Mouse (Mus musculus) embryonic facial prominence, embryonic 10.5 days (tissue): ENCODE data around the gene Olfr763. TPM values are rescaled to one million over a fixed set of nuclear protein-coding genes. Genes with fewer than 3 reads are reported as not detected.
"Not testable (repeated sequence)": the region's sequence is repeated elsewhere in the genome, so short reads cannot be mapped to it uniquely, and the experiment has no call there.

ENCODE experiments used
- DNase-seq: peaks from one replicate; pipeline ENCODE4 v3.0.0-alpha.2; 2017; ENCODE audit warnings: low spot score
- H3K27ac ChIP-seq: fragments of 300-500 bp; sonication (generic); replicated peaks from 2 replicates; pipeline ENCODE4 v1.5.1; 2016; ENCODE audit warnings: mild to moderate bottlenecking
- H3K27me3 ChIP-seq: fragments of 300-500 bp; sonication (generic); replicated peaks from 2 replicates; pipeline ENCODE4 v1.6.1; 2016; ENCODE audit warnings: low read depth, mild to moderate bottlenecking; ENCODE audit not compliant: poor library complexity, severe bottlenecking
- H3K36me3 ChIP-seq: fragments of 300-500 bp; sonication (generic); replicated peaks from 2 replicates; pipeline ENCODE4 v1.6.1; 2016; ENCODE audit warnings: mild to moderate bottlenecking, moderate library complexity
- H3K4me1 ChIP-seq: fragments of 300-500 bp; sonication (generic); 2 replicates; pipeline ENCODE4 v1.6.1; 2016
- H3K4me3 ChIP-seq: fragments of 300-500 bp; sonication (generic); 2 replicates; pipeline ENCODE4 v1.5.1; 2016; ENCODE audit warnings: mild to moderate bottlenecking, moderate library complexity
- H3K9me3 ChIP-seq: fragments of 300-500 bp; sonication (generic); 2 replicates; pipeline ENCODE4 v1.6.1; 2016; ENCODE audit warnings: mild to moderate bottlenecking
- WGBS: fragments of 180-500 bp; shearing (Covaris S2); methylation state at CpG from one replicate; pipeline ENCODE4 v1.1.7; 2016; 5-methylcytosine and 5-hydroxymethylcytosine counted together
- polyA plus RNA-seq: library from polyadenylated mRNA; unstranded; fragments of >200 nt; fragmentation: Nextera tagmentation; extraction: Ambion mirVana; gene quantifications from 2 replicates; pipeline ENCODE4 v1.2.1, GENCODE M21; 2016

Olfr763 gene
- polyA plus RNA-seq, 1 experiment from 2014 or later: not detected

DNA sequence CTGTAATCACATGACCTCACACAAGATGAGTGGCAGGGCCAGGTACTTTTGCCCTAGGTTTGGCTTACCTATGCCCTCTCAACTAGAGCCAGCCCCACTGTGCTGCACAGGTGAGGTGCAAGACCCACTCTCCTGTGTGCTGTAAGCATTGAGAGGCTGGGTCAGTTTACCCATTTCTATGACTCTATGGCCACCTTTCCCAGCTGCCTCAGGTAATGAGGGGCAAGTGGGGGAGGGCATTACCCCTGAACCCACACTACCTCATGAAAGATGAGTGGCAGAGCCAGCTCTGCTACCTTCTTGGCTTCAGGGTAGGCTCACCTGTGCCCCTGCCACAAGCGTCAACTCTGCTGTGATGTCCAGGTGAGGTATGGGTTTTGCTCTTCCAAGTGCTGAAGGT, 14.8 kb upstream of the Olfr763 start:
- Histone ChIP-seq H3K9me3 (no peaks in the 10 kb centered on the region), H3K4me1 (no peaks in the 10 kb centered on the region), H3K4me3 (no peak overlapping the region), H3K36me3 (no peaks in the 10 kb centered on the region), H3K27ac (no peak overlapping the region), H3K27me3 (no peaks in the 10 kb centered on the region)
- DNase-seq: no peak
- 94% methylated on average over 1 of the region's 1 CpGs for WGBS

DNA sequence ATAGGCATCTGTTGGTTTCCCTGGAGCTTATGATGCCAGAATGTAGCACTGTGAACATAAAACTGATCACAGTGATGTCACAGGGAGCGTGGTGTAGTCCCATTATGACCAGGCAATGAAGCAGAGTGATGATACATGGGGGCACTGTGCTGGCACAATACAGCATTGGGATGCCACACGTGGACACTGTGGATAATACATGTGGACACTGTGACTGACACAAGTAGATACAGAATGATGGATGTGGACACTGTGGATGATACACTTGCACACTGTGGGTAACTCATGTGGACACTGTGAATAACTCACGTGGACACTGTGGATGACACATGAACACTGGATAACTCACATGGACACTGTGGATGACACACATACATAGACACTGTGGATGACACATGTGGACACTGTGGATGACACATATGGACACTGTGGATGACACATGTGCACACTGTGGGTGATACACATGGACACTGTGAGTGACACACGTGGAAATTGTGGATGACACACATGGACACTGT, 14.0 kb upstream of the Olfr763 start:
- WGBS: 81% methylated on average over 4 of the region's 4 CpGs
- Histone ChIP-seq H3K4me1 (no peaks in the 10 kb centered on the region), H3K27me3 (no peaks in the 10 kb centered on the region), H3K4me3 (no peak overlapping the region), H3K27ac (no peak overlapping the region), H3K36me3 (no peaks in the 10 kb centered on the region), H3K9me3 (no peaks in the 10 kb centered on the region)
- no peak for DNase-seq

DNA sequence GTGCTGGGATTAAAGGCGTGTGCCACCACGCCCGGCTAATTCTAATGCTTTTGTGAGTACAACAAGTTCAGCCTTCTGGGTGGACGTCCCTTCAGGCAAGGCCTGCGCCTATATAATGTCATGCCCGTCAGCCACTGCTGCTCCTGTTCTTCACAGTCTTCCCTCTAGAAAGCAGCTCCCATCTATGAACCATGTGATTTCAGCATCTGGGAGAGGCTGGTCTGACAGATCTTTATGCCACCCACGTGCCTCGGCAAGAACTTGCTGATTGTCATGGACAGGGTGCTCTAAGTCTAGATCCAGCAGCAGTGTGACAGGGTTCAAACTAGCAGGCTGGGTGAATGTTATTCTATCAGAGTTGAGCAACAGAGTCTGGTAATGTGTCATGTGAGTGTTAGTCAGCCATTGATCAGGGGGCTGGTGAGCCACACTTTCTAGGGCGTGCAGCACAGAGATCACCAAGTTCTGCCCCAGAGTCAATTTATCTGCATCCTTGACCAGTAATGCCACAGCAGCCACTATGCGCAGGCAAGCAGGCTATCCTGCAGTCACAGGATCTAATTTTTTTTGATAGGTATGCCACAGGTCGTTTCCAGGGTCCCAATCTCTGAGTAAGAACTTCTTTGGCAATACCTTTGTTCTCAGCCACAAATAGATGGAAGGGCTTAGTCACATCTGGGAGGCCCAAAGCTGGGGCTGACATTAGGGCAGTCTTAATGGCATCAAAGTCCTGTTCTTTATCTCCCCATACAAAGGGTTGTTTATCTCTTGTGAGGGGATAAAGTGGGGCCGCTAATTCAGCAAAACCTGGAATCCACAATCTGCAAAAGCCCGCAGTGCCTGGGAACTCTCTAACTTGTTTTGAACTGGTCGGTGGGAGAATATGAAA, 6.3 kb upstream of the Olfr763 start:
- H3K27me3 ChIP-seq: no peaks in the 10 kb centered on the region
- no peak overlapping the region for H3K27ac ChIP-seq
- H3K4me3 ChIP-seq: no peak overlapping the region
- 79% methylated on average over 14 of the region's 14 CpGs for WGBS
- no peak for DNase-seq
- no peaks in the 10 kb centered on the region for H3K4me1 ChIP-seq
- no peaks in the 10 kb centered on the region for H3K36me3 ChIP-seq
- H3K9me3 ChIP-seq: no peaks in the 10 kb centered on the region

DNA sequence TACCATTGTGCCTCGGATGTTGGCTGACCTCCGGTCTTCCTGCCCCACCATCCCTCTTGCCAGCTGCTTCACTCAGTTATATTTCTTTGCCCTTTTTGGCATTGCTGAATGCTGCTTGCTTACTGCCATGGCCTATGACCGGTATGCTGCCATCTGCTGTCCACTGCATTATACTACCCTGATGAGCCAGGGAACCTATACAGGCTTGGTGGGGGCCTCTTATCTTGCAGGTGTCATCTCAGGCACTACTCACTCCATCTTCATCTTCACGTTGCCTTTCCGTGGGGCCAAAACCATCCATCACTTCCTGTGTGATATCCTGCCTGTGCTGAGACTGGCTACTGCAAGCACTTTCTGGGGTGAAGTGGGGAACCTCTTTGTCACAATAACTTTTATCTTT, 920 bp downstream of the Olfr763 start:
- not testable (repeated sequence) for H3K36me3 ChIP-seq, H3K27ac ChIP-seq, H3K4me3 ChIP-seq, H3K27me3 ChIP-seq, H3K9me3 ChIP-seq, DNase-seq, H3K4me1 ChIP-seq
- WGBS: 72% methylated on average over 2 of the region's 5 CpGs

DNA sequence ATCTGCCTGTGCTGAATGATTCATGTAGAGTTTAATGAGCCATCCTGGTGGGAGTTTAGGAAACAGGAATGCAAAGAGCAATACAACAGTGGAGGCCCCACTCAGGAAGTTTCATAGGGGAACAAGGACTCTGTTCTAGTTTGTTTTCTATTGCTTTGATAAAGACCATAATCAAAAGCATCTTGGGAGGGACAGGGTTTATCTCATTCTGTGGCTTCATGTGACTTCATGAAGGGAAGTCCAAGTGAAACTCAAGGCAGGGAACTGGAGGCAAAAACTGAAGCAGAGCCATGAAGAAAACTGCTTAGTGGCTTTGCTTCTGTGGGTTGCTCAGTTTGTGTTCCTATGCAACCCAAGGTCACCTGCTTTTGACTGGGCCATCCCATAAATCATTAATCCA, 3.9 kb downstream of the Olfr763 start:
- H3K4me3 ChIP-seq: no peak overlapping the region
- H3K9me3 ChIP-seq: no peaks in the 10 kb centered on the region
- H3K27ac ChIP-seq: no peak overlapping the region
- DNase-seq: no peak
- H3K27me3 ChIP-seq: no peaks in the 10 kb centered on the region
- H3K36me3 ChIP-seq: no peaks in the 10 kb centered on the region
- no peaks in the 10 kb centered on the region for H3K4me1 ChIP-seq

DNA sequence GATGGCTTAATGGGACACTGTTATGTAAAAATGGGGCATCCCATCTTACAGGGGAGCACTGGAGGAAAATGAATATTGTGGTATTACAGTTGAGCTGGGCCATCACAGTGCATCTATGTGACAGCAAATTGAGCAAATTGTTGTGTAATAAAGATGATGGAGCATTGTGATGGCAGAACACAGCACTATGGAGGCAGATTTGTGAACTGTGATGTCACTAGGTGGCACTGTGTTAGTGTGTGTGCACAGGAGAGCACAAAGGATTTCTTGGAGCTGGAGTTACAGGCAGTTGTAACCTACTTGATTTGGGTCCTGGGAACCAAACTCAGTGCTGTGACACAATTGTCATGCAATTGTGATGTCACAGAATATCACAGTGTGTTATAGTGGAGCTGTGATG, 12.7 kb downstream of the Olfr763 start:
- Histone ChIP-seq H3K9me3 (no peaks in the 10 kb centered on the region), H3K4me1 (no peaks in the 10 kb centered on the region), H3K4me3 (no peak overlapping the region), H3K36me3 (no peaks in the 10 kb centered on the region), H3K27ac (no peak overlapping the region), H3K27me3 (no peaks in the 10 kb centered on the region)
- DNase-seq: no peak

DNA sequence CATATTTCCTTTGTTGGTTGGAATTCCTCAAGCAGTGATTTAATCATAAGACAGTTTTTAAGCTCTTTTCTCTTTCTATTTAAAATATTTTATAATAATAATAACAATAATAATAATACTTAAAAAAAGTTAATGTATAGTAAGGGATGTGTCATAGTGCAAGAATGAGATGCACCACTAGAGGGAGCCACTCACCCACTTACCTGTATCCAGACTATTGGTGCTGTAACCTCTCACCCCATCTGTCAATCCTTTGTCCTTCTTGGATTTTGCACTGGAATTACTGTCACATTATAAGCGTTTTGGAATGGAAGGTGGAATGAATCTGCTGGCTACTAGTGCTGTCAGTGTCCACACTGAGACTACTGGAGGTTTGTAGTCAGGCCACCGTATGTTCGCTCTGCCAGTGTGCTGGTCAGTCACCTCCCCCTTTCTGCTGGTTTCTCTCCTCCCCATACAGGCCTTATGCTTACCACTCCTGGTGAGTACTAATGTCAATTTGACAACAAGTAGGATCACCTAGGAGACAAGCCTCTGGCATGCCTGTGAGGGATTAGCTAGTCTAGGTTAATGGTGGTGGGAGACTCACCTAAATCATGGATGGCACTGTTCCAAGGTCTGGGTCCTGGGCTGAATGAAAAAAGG, 15.5 kb downstream of the Olfr763 start:
- peak; percentile 59 for DNase-seq
- WGBS: 58% methylated on average over 3 of the region's 3 CpGs
- Histone ChIP-seq H3K4me1 (no peaks in the 10 kb centered on the region), H3K27ac (no peak overlapping the region), H3K4me3 (no peak overlapping the region), H3K9me3 (no peaks in the 10 kb centered on the region), H3K36me3 (no peaks in the 10 kb centered on the region), H3K27me3 (no peaks in the 10 kb centered on the region)

DNA sequence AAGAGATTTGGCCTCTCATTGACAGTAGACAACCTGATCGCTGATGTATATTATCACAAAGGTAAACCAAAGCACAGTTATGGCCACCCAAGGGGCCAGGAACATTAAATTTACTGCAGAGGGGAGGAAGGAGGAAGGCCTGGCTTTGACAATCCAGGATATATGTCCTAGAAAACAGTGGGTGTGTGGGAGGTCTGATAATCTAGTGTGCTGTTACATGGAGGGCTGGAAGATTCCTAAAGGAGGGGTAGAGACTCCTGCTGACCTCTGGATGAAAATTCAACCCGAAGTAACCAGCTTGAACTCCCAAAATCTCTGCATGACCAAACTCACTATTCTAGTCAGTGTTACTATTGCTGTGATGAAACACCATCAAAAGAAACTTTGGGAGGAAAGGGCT, 17.8 kb downstream of the Olfr763 start:
- Histone ChIP-seq H3K4me3 (no peak overlapping the region), H3K27ac (no peak overlapping the region), H3K27me3 (no peaks in the 10 kb centered on the region), H3K4me1 (no peaks in the 10 kb centered on the region), H3K9me3 (no peaks in the 10 kb centered on the region), H3K36me3 (no peaks in the 10 kb centered on the region)
- DNase-seq: no peak
- 80% methylated on average over 2 of the region's 2 CpGs for WGBS

DNA sequence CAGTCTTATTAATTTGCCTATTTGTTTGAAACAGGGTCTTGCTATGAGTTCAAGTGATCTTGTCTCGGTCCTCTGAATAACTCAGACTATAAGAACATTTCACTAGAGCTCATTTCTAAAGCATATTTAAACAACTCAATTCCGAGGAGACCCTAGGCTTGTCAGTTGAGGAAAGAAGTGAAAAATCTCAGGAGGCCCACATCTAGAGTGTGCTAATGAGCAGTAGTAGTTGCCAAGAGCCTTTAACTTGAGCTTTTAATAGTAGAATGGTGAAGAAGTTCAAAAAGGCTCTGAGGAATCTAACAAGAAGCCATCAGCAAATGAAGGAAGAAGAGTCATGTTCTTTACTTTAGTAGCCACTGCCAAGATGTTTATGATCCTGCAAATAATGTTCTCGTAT, 29.2 kb downstream of the Olfr763 start, which contains the start of gene Olfr764-ps1:
Gene Olfr764-ps1, minus strand, starts transcription at position 101 of the 400 bp plus-strand sequence.
- WGBS: 85% methylated on average over 3 of the region's 3 CpGs
- DNase-seq: no peak
- H3K36me3 ChIP-seq: no peaks in the 10 kb centered on the region
- H3K4me3 ChIP-seq: no peak within 1 kb of the TSS
- no peaks in the 10 kb centered on the region for H3K27me3 ChIP-seq
- no peaks in the 10 kb centered on the region for H3K4me1 ChIP-seq
- H3K9me3 ChIP-seq: no peaks in the 10 kb centered on the region
- H3K27ac ChIP-seq: no peak within 1 kb of the TSS

DNA sequence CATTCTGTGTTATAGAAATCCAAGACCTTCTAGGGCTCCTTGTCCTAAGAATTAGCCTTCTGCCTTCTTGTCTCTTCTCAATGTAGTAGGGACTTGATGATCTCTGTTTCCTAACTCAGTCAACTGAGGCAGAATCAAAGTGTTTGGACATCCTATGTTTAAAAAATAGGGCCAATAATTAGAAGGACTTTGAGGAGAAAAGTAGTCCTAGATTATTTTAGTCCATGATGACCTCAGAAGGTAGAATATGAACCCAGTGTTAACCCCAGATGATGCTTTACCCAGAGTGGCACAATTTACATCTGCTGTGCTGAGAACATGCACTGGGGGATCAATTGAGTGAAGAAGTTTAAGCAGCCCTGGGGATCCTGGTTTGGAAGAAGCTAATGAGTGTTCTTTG, 39.3 kb downstream of the Olfr763 start, which contains the start of gene Olfr765:
Gene Olfr765, minus strand, starts transcription at position 101 of the 400 bp plus-strand sequence.
- H3K36me3 ChIP-seq, H3K27me3 ChIP-seq, H3K4me3 ChIP-seq, DNase-seq, H3K27ac ChIP-seq, H3K4me1 ChIP-seq, H3K9me3 ChIP-seq: not testable (repeated sequence)

Other genes starting within 250 kb of the Olfr763 start
- 0.26 and 0.30 TPM in 2 replicates for gene Mmp19, start 219.9 kb upstream of the Olfr763 start, polyA plus RNA-seq
- gene Dnajc14, start 206.7 kb upstream of the Olfr763 start, polyA plus RNA-seq: 51.9 and 53.7 TPM in 2 replicates
- gene Tmem198b, start 206.4 kb upstream of the Olfr763 start, polyA plus RNA-seq: 16.9 and 17.9 TPM in 2 replicates
- gene Sarnp, start 193.5 kb upstream of the Olfr763 start, polyA plus RNA-seq: 259 and 263 TPM in 2 replicates
- gene Ormdl2, start 189.1 kb upstream of the Olfr763 start, polyA plus RNA-seq: 63.7 and 66.4 TPM in 2 replicates
- 11.8 and 12.0 TPM in 2 replicates for gene Gdf11, start 119.1 kb upstream of the Olfr763 start, polyA plus RNA-seq
- 274 and 319 TPM in 2 replicates for gene Cd63, start 109.8 kb upstream of the Olfr763 start, polyA plus RNA-seq
- gene Rdh5, start 87.9 kb upstream of the Olfr763 start, polyA plus RNA-seq: 11.2 and 11.9 TPM in 2 replicates
- gene Bloc1s1, start 86.8 kb upstream of the Olfr763 start, polyA plus RNA-seq: 185 and 186 TPM in 2 replicates
- gene Itga7, start 77.0 kb upstream of the Olfr763 start, polyA plus RNA-seq: 1.8 and 2.7 TPM in 2 replicates
- not detected in 2 replicates for gene Mettl7b, start 49.8 kb upstream of the Olfr763 start, polyA plus RNA-seq
- not detected in 2 replicates for gene Olfr9, start 21.4 kb upstream of the Olfr763 start, polyA plus RNA-seq
- not detected in 2 replicates for gene Olfr764-ps1, start 29.1 kb downstream of the Olfr763 start, polyA plus RNA-seq
- not detected in 2 replicates for gene Olfr765, start 39.2 kb downstream of the Olfr763 start, polyA plus RNA-seq
- not detected in 2 replicates for gene Olfr766-ps1, start 58.2 kb downstream of the Olfr763 start, polyA plus RNA-seq
- gene Olfr767, start 72.1 kb downstream of the Olfr763 start, polyA plus RNA-seq: not detected in 2 replicates
- gene Olfr768, start 88.6 kb downstream of the Olfr763 start, polyA plus RNA-seq: not detected in 2 replicates
- not detected in 2 replicates for gene Olfr769, start 107.1 kb downstream of the Olfr763 start, polyA plus RNA-seq
- gene Olfr770, start 128.2 kb downstream of the Olfr763 start, polyA plus RNA-seq: not detected in 2 replicates
- not detected in 2 replicates for gene Olfr771, start 154.0 kb downstream of the Olfr763 start, polyA plus RNA-seq
- not detected in 2 replicates for gene Olfr772, start 167.1 kb downstream of the Olfr763 start, polyA plus RNA-seq
- not detected in 2 replicates for gene Olfr773, start 176.6 kb downstream of the Olfr763 start, polyA plus RNA-seq
- not detected in 2 replicates for gene Olfr774, start 225.4 kb downstream of the Olfr763 start, polyA plus RNA-seq
- not detected in 2 replicates for gene Olfr775, start 237.6 kb downstream of the Olfr763 start, polyA plus RNA-seq
- gene Olfr776, start 248.3 kb downstream of the Olfr763 start, polyA plus RNA-seq: not detected in 2 replicates